Mouse (Mus musculus) forebrain, embryonic 10.5 days (tissue): ENCODE data around the gene Pdk2. TPM values are rescaled to one million over a fixed set of nuclear protein-coding genes. Genes with fewer than 3 reads are reported as not detected.

Experiments used
- DNase-seq: peaks from one replicate; pipeline ENCODE4 v3.0.0-alpha.2; 2017; ENCODE audit warnings: low spot score; ENCODE audit errors: extremely low spot score
- H3K27ac ChIP-seq: fragments of 300-500 bp; sonication (generic); 2 replicates; pipeline ENCODE4 v1.5.1; 2016; ENCODE audit warnings: mild to moderate bottlenecking
- H3K27me3 ChIP-seq: fragments of 300-500 bp; sonication (generic); 2 replicates; pipeline ENCODE4 v1.6.1; 2016; ENCODE audit warnings: mild to moderate bottlenecking; ENCODE audit not compliant: poor library complexity, severe bottlenecking
- H3K36me3 ChIP-seq: fragments of 300-500 bp; sonication (generic); replicated peaks from 2 replicates; pipeline ENCODE4 v1.6.1; 2016; ENCODE audit warnings: mild to moderate bottlenecking, moderate library complexity
- H3K4me1 ChIP-seq: fragments of 300-500 bp; sonication (generic); 2 replicates; pipeline ENCODE4 v1.6.1; 2016
- H3K4me3 ChIP-seq: fragments of 300-500 bp; sonication (generic); 2 replicates; pipeline ENCODE4 v1.5.1; 2016; ENCODE audit warnings: mild to moderate bottlenecking, moderate library complexity
- H3K9me3 ChIP-seq: fragments of 300-500 bp; sonication (generic); 2 replicates; pipeline ENCODE4 v1.6.1; 2016; ENCODE audit warnings: mild to moderate bottlenecking, moderate library complexity
- WGBS: fragments of 180-500 bp; shearing (Covaris S2); methylation state at CpG from one replicate; pipeline ENCODE4 v1.1.7; 2016; 5-methylcytosine and 5-hydroxymethylcytosine counted together
- polyA plus RNA-seq: library from polyadenylated mRNA; unstranded; fragments of >200 nt; fragmentation: Nextera tagmentation; extraction: Ambion mirVana; gene quantifications from 2 replicates; pipeline ENCODE4 v1.2.1, GENCODE M21; 2016

Gene Pdk2
- polyA plus RNA-seq, 1 experiment from 2014 or later = 12.5 TPM

DNA sequence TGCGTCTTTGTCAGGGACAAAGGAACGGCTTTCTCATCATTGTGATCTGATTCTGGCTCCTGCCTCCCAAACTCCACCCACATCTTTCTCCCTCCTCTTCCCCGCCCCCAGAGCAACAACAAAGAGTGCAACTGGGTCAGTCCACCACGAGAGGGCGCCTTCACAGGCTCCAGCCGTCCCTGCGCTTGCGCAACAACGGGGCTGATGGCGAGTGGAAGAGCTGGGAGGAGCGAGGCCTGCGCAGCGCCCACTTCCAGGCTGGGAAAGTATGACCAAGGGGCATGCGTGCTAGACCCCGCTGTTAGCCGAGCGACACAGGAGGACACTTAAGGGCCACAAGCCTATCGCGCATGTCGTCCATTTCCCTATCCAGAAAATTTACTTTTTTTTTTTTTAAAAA lies 62.2 kb downstream of the Pdk2 start:
- peak; percentile 97 for DNase-seq
- H3K27ac ChIP-seq = peak overlapping the region; percentile 88
- H3K4me1 ChIP-seq = peaks cover 21% of the 10 kb centered on the region
- no peaks in the 10 kb centered on the region for H3K36me3 ChIP-seq
- H3K4me3 ChIP-seq = peak overlapping the region; percentile 42
- WGBS = under 1% methylated on average over 20 of the region's 20 CpGs
- H3K9me3 ChIP-seq = no peaks in the 10 kb centered on the region
- H3K27me3 ChIP-seq = no peaks in the 10 kb centered on the region

DNA sequence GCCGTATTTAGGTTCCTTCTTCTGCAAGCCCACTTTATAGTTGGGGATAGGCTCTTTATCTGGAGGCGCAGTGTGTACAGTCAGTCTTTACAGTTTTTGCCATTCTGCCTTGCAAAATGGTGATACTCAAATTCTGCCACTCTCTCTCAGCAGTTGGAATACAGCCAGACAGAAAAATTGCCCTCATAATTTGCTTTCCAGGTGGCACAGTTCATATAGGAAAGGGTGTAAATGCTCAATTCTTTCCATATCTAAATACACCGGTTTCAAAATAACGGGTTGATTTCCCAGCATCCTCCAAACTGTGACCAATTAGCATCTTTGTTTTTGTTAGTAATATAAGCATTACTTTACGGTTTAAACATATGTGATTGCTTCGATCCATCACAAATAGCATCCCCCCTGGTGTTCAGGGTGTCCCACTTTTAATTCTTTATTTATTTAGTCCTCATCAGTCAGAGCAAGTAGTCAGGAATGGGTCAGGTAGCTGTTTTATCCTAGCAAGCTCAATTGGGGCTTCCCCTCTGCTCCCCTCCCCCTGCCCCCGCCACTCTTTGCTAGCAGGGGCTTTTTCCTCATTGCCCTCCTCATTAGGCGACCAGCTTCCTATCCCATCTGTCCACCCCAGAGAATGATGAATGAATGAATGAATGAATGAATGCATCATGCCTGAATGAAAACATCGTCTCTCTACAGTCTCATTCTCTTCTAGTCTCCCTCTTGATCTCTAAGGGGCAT lies 62.8 kb downstream of the Pdk2 start:
- Histone ChIP-seq H3K9me3 (no peaks in the 10 kb centered on the region), H3K27ac (peak overlapping the region; percentile 88), H3K4me3 (peak overlapping the region; percentile 42), H3K27me3 (no peaks in the 10 kb centered on the region), H3K4me1 (peaks cover 22% of the 10 kb centered on the region), H3K36me3 (no peaks in the 10 kb centered on the region)
- 52% methylated on average over 9 of the region's 9 CpGs for WGBS
- DNase-seq = no peak

Other genes starting within 250 kb of the Pdk2 start
- gene Col1a1, start 105.1 kb downstream of the Pdk2 start, polyA plus RNA-seq = 62.2 and 65.3 TPM in 2 replicates
- not detected in 2 replicates for gene Hils1, start 73.8 kb downstream of the Pdk2 start, polyA plus RNA-seq
- gene Sgca, start 65.0 kb downstream of the Pdk2 start, polyA plus RNA-seq = not detected in 2 replicates
- gene Ppp1r9b, start 50.3 kb downstream of the Pdk2 start, polyA plus RNA-seq = 8.7 and 10.7 TPM in 2 replicates
- gene Samd14, start 31.5 kb downstream of the Pdk2 start, polyA plus RNA-seq = 35.8 and 36.7 TPM in 2 replicates
- 5.5 and 6.5 TPM in 2 replicates for gene Itga3, start 35.4 kb upstream of the Pdk2 start, polyA plus RNA-seq
- gene Dlx3, start 78.8 kb upstream of the Pdk2 start, polyA plus RNA-seq = 3.5 and 3.6 TPM in 2 replicates
- 0.21 and 0.26 TPM in 2 replicates for gene Dlx4, start 104.9 kb upstream of the Pdk2 start, polyA plus RNA-seq
- not detected in 2 replicates for gene Tac4, start 220.2 kb upstream of the Pdk2 start, polyA plus RNA-seq